Mouse (Mus musculus) embryo, embryonic 9.5 days (tissue): ENCODE results near the gene Gramd1b.

Experiments used
- DNase-seq: peaks from one replicate; pipeline ENCODE4 v3.0.0-alpha.2; 2017; ENCODE audit errors: extremely low spot score

Gene Gramd1b

DNA sequence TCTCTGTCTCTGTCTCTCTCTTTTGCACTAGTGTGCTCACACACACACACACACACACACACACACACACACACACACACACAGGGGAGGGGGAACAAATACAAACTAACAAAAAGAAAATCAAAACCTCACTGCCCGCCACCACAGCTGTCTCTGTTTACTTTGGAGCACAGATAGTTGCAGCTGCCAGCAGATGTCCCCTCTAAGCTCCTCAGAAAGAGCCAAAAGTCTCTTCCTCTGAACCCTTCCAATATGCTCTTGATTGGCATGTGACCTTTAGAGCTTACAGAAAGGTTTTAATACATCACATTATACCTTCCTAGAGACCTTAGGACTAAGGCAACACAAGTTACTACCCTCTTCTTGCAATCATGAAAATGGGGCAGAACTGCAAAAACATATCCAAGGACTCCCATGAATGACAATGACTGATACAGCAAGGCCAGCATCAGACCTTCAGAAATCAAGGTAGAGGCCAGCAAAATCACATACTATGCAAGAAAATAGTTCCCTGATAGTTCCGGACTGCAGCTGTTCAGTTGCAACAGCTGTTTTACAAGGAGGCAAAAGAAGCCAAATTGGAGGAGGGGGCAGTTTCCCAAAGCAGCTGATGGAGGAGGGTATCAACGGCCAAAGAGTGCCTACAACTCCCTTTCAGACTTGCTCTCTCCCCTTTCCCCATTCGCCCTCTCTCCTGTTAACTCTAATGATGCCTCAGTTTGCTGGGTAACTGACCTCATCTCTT, 72.5 kb downstream of the Gramd1b start:
- no peak for DNase-seq

DNA sequence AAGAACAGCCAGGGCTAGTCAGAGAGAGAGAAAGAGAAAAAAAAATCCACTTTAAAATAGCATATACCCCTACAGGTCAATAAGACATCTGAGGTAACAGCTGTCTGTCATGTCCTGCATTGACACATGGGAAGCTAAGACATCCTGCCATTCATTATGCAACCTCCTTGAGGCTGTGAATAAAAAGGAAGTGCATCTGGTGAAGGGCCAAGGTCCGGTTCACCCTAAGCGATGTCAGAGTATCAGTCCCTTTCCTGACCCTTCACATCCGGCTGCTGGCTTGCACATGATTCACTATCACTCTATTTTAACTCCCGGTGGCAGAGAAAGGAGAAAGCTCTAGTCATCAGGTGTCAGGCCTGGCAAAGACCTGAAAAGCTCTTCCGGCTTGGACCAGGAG, 73.7 kb downstream of the Gramd1b start:
- DNase-seq: no peak

DNA sequence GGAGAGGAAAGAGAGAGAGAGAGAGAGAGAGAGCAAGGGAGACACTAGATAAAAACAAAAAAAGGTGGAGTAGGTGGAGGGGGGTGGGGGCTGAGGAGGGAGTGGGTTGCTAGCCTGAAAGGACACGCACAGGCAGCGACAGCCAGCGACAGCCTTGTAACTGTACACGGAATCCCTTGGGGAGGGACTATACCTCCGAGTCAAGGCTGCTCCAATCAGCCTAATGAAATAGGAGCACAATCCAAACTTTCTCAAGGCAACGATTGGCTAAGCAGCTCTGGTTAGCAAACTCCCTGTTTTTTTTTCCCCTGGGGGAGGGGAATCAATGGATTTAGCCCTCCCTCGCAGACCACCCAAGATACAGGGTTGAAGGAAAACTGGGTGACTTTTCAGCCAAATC, 75.0 kb downstream of the Gramd1b start:
- DNase-seq: no peak

DNA sequence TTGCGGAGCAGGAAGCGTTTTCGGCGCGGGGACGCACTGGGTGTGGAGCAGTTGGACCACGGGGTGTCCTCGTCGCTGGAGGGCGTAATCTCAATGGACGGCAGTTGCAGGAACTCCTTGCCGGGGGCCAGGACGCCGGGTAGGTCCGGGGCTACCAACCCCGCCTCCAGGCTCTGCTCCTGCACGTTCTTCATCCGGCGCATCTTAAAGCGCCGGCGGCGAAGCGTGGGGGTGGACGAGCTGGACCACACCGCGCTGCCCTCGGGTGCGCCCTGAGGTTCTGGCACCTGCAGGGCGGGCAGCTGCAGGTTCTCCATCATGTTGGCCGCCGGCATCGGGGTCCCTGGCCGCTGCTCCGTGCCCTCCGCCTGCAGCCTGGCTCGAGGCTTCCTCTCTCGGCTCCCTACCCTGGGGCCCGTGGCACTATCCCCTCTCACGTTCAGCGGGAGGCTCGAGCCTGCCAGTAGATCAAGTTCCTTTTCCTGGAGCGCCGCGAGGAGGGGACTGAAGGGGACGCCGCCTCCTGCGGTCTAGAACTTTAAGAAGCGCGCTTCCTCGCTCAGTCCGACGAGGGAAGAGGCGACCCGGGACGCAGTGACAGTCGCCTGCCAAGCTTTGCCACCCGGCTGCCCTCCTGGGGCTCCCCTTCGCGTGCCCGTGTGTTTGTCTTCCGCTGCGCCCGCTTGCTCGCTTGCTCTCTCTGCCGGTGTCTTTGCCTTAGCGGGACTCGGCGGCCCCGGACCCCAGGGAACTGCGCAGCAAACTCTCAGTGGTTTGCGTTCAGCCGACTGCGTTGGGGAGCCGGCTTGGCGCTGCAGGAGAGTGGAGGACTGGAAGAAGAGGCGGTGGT, 75.6 kb downstream of the Gramd1b start:
- DNase-seq: peak; percentile 69

DNA sequence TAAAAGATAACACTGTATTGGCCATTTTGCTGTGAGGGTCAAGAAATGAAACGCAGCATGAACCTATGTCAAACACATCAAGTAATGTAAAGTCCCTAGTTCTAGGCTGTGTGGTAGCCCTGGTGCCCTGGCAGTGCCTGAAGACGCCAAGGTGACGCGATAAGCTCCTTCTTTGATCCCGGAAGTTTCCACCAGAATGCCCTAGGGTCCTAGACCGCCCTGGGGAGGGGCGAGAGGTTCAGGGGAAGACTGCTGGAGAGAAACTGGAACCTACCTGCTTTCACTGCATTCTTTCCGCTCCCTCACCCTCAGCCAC, 76.2 kb downstream of the Gramd1b start:
- no peak for DNase-seq

DNA sequence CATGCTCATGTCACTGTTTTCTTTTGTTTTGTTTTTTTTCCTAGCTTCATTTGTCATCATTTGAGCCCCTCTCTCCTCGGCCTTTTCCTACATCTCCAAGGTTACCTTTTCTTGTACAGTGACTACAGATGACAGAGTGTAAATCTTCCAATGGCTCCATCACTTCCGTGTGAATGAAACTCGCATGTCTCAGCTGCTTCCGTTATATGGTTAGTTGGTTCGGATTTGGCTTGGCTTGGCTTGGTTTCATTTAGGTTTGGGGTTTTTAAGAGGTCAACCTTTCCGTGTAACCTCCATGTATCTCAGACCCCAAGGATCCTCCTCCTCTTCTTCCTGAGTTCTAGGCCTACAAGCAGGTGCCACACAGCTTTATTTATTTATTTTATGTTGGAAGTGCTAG, 77.3 kb downstream of the Gramd1b start:
- DNase-seq: no peak

DNA sequence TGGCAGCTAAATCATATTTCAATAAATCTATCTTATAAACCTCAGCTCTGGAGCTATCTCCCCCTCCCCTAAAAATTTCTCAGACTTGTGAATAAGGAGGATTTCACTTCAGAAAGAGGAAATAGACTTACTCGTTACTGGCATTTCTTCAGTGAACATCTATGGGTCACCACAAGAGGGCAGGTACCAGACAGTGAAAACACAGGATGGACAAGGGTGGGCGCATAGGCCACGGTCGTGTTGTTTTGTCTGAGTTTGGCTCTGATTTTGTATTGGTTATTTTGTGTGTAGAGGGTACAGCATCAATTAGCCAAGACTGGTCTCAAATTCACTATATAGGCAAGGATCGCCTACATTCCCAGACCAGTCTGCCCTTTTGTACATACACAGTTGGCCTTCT, 79.0 kb downstream of the Gramd1b start:
- no peak for DNase-seq

DNA sequence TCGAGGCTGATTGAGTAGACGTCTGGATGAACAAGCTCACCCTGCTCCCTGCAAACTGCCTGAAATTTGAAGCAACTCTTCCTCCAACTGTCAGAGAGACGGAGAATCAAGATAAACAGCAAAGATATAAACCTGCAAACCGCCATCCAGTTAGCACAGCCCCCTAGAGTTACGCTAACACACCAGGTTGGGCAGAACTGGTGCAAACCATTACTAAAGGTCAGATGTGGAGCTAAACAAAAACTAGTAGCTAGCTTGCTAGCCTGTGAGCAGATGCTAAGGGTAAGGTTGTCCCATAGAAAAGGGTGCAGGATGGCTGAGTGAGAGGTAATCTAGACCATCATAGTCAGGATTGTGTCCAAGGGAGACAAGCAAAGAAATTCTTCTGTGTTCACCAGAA, 80.4 kb downstream of the Gramd1b start:
- no peak for DNase-seq

DNA sequence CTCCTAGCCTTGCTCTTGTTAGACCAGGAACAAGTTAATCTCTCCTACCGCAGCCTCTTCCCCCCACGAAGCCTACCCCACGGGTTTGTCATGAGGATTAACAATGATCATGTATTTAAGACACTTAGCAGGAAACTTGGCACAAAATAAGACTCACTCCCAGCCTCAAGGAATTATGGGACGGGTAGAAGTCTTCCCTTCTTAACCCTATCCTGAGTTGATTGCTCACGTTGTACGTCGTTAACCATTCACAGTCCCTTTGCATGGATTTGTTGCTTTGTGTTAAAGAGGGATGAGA, 80.8 kb downstream of the Gramd1b start:
- no peak for DNase-seq

DNA sequence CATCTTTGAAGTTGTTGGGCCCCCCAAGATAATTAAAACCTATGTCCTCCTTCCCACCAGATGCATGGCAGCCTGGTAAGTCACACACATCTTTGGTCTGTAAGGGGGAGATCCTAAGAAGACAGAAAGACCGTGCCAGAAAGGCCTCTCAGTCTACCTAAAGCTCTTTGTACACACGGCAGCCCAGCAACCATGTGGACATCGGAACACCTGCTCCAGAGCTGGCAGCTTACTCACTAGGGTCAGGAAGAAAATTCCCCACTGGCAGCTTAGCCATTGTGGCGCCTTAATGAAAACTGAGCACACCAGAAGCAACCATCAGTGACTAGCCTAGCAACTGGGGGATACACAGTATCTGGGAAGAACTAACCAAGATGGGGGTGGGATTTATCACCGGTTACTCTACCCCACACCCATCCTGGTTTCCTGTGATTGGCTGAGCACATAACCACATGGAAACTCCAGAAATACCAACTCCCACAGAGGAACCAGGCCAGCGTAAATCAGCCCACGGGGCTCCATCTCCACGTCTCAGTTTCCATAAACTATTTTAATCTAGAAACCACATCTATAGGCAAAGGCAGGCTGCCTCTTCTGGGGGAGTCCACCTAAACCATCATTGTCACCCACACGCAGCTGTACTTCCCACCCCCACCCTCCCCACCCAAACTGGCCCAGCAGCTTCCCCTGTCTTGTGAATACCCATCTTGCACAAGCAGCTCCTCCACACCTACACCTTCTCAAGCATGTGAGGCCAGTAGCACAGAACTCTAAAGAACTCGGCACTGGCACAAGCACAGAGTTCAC, 81.4 kb downstream of the Gramd1b start:
- no peak for DNase-seq

DNA sequence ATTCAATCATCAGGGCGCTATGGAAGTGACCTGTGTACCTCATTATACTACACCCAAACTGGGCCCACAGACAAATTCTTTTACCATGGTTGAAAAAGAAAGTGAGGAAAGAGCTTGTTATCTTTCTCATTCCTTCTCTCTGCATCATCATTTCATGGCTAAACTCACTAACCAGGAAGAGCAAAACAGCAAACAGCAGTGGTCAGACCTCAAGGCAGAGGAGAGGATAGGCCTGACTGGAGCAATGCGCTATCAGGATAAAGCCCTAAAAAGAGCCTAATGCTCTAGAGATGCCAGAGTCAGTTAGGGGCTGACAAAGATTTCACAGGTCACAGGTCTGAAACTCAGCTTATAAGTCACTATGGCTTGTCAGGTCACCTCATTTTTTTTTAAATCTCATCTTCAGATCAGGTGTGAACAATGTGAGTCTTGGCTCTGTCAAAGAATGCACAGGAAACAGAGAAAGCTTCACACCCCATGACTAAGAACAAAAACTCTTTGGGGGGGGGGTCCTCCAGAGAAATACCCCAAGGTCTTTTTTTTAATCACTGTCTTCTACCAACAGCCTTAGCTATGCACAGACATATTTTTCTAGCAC, 82.4 kb downstream of the Gramd1b start:
- no peak for DNase-seq

DNA sequence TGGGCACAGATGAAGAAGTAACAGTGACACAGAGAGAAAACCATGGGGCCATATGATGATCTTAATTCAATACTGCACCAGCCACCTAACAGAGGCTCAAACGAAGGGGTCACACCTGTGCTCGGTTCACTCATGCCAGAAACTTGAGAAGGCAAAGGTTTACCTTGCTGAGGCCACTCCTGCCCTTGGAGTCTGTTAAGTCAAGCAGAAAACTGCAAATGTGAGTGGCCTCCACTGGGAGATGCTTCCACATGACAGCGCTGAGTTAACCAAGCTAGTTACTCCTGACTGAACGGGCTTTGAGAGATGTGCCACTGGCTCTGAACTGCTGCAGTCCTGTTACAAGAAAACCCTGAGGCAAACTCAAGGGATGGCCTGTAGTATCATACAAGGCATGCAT, 83.9 kb downstream of the Gramd1b start:
- DNase-seq: no peak

DNA sequence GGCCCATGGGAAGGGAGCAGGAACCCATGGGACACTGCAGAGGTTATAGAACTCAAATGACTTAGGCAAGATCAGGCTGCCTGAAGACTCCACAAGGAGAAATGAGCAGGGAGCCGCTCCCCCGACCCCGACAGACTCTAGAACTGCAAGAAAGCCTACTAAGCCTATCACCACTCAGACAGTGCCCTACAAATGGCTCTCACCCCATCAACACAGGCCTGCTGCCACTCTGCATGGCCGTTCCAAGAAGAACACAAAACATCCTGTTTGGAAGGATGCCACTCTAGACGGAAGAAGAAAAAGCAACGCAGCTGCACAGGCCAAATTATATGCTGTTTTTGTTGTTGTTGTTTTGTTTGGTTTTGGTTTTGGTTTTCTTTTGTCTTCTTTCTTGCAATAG, 86.2 kb downstream of the Gramd1b start:
- no peak for DNase-seq

DNA sequence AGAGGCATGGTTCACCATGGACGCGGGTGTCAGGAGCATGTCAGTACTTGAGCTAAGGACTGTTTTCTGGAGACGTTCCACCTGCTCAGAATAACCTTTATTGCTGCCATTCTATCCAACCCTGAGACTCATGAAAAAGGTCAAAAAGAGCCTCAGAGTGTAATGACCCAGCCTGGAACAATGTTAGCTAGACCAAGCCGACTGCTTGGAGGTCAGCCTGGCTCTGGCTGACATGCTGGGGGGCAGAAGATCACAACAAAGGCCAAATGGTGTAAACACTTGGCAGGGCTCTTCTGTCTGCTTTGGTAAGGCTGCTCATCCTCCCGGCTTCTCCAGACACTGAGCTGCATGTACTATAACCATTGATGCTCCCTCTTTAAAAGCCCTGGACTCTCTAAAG, 88.4 kb downstream of the Gramd1b start:
- DNase-seq: no peak

DNA sequence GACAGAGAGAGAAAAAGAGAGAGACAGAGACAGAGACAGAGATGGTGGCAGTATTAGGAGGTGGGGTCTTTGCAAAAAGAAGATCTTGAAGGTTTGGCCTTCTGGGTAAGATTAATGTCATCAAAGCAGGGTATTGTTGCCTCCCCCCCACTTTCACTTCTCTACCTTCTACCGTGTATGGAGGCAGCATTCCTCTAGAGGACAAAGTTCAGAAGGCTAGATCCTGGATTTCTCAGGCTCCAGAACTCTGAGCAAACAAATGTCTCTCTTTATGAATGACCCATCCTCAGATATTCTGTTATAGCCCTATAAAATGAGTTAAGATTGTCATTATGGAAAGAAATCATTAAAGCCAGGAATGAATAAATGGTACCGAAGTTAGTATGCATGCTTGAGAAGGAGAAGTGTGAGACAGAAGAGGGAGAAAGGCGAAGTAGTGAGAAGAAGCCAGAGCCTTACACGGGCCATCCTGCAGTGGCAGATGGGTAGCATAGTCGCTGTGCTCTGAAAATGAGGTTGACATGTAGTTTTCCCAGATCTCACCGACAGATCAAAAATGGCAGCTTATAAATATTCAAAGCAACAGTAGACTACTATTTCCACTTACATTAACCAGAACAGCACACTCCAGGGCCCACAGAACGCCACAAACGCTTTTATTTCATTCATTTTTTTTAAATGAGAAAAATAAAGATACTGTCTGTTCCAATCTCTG, 91.1 kb downstream of the Gramd1b start:
- DNase-seq: no peak

DNA sequence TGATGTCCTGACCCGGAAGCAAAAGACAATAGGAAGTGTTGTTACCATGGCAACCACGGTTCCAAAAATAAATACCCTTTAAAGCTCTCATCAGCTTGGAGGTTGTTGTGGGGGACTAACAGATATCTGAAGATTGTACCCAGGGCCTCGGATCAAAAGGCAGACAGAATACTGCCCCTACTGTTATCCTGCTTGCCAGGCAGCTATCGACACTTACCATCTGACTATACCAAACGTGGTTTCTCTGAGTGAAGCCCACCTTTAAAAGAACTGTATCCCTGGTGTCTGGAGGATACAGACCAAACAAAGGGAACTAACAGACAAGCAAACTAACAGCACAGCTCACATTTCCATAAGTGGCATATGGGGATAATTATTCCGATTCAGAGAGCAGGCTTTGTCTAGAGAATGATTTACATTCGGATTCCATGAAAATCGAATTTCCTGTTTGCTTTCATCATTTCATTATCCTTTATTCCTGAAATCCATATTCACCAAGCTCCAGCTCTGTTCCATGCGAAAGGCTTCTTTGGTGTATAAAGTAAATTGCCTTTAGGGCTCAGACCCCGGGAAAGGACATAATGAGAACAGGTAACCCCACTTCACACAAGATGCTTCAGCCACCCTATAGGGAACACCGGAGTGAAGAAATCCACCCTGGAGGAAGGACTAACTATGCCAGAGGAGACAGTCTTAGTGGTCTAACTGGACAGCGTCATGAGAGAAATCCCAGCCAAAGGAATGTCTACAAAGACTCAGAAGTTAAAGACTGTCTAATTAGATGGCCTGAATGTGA, 92.3 kb downstream of the Gramd1b start:
- no peak for DNase-seq

DNA sequence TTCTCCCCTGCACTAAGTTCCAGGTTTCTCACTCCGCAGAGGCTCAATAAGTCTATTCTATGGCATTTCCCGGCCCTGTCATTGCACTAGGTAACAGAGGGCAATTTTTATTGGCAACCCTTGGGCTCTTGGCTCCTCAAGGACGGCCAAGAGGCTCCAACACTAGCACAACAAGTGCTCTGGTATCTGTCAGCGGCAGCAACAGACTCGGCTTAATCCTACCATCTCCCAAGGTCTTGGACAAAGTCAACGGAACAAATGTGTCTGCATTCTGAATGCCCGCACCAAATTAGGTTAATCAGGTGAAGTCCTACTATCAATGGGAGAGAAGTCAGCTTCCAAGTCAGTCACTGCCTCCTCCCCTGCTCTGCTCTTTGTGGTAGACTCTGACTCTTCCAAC, 93.3 kb downstream of the Gramd1b start:
- DNase-seq: no peak

DNA sequence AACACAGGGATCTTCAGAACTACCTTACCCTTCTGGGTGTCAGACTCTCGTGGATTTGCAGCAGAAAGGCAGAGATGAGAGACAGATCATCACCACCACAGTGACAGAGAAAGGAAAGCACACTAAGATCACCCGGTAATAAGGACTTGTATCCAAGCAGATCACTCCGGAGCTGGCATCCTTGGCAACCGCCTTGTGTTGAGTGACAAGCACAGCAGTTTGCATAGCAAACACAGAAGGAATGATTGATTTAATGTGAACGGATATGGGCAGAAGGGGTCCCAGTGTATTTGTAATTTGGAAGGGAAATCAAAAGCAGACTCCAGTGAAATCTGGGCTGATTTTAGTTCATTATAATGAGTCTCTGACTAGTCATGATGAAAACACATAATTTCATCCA, 97.9 kb downstream of the Gramd1b start:
- no peak for DNase-seq

DNA sequence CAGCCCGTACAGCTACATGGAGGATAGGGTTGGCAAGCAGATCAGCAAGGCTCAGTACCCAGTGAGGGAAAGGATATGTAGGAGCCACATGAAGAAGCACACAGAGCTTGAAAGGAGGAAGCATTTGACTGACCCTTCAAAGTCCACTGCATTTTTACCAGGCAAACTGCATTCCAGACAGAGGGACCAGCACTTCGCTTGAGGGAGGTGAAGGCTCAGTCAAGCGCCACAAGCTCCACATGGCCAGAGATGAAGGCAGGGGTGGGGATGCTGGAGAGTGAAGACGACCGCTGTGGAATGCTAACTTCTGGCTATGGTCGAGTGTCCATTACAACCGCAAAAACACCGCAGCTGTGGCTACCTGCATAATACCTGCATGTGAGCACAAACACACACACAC, 100.2 kb downstream of the Gramd1b start:
- no peak for DNase-seq

DNA sequence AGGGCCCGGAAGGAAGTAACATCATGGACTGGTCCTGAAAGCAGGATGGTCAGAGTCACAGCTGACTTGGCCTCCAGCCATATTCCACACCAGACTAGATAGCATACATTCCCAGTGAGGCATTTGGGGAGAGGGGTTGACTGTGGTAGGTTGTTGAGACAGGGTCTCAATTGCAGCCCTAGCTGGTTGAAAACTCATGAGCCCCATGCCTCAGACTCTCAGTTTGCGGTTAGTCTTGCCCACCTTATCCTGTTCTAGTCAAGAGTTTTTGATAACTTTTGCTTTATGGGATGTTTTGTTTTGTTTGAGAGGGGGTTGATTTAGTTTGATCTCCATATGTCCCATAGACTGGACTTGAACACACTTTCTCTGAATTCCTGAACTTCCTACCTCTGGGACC, 103.5 kb downstream of the Gramd1b start:
- DNase-seq: no peak
